Mouse (Mus musculus): ENCODE measurements around the gene Spp2. TPM values are rescaled to one million over a fixed set of nuclear protein-coding genes. Genes with fewer than 3 reads are reported as not detected.

The Spp2 gene
- polyA plus RNA-seq, 2 experiments = 1.6 TPM; not detected in 1

DNA sequence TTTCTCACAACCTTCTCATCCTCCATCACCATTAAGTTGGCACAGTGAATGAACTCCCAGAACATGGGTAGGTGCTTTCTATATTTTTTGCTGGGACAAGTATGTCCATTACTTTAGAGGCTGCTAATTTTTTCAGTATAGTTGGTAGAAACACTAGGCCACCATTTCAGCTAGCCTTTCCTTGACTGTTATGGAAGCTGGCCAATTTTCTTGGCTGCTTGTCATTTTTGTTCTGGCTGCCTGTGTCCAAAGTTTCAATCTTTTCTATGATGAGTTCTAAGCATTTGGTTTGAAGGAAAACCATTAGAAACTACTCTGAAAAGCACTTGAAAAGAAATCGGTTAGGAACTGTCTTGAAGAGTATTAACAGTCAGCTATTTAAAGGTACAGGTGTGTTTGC, 28.3 kb upstream of the Spp2 start:
- no peak for DNase-seq (ENCODE audit: low spot score)
- Histone ChIP-seq H3K9me3 (ENCODE audit: control insufficient read depth, low read length) (no peaks in the 10 kb centered on the region), H3K4me2 (replicated peaks; ENCODE audit: low read depth, low read length, severe bottlenecking) (no peak overlapping the region), H3K36me3 (ENCODE audit: control insufficient read depth, insufficient read depth, low read length) (no peaks in the 10 kb centered on the region), H3K27me3 (ENCODE audit: control insufficient read depth, insufficient read depth, low read length) (no peaks in the 10 kb centered on the region), H3K4me3 (replicated peaks; ENCODE audit: low read length) (no peak overlapping the region), H3K27ac (replicated peaks; ENCODE audit: low read depth, low read length) (no peak overlapping the region), H3K9ac (ENCODE audit: low read depth, low read length, severe bottlenecking) (no peak overlapping the region), H3K4me1 (ENCODE audit: control insufficient read depth, insufficient read depth, low read length) (no peaks in the 10 kb centered on the region)
- no peak for TF ChIP-seq POLR2A (IDR thresholded peaks at IDR 0.05; ENCODE audit: borderline replicate concordance, extremely low read depth, insufficient read depth, insufficient read length)
- ATAC-seq (ENCODE audit: low FRiP score, low read depth) = no peak
- WGBS = 81% methylated on average over 1 of the region's 1 CpGs

DNA sequence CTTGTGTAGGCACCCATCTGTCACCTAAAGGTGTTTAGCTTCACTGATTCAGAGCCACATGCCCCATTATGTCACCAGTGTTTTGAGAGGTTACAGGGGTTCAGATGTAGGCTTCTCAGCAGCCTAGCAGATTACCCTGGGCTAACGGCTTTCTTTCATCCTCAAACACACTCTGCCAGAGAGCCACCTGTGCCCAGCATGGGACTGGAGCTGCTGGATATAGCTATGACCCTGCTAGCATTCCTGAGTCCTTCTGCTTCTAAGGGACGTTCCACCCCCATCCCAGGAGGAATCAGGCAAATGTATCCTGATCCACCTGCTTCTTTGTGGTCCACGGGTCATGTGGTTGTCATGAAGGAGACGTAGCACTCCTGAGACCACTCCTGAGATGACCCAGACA, 15.1 kb upstream of the Spp2 start:
- no peak for TF ChIP-seq POLR2A (IDR thresholded peaks at IDR 0.05; ENCODE audit: borderline replicate concordance, extremely low read depth, insufficient read depth, insufficient read length)
- Histone ChIP-seq H3K4me2 (replicated peaks; ENCODE audit: low read depth, low read length, severe bottlenecking) (no peak overlapping the region), H3K4me3 (replicated peaks; ENCODE audit: low read length) (no peak overlapping the region), H3K27ac (replicated peaks; ENCODE audit: low read depth, low read length) (no peak overlapping the region), H3K27me3 (ENCODE audit: control insufficient read depth, insufficient read depth, low read length) (no peaks in the 10 kb centered on the region), H3K9me3 (ENCODE audit: control insufficient read depth, low read length) (no peaks in the 10 kb centered on the region), H3K36me3 (ENCODE audit: control insufficient read depth, insufficient read depth, low read length) (no peaks in the 10 kb centered on the region), H3K9ac (ENCODE audit: low read depth, low read length, severe bottlenecking) (no peak overlapping the region), H3K4me1 (ENCODE audit: control insufficient read depth, insufficient read depth, low read length) (no peaks in the 10 kb centered on the region)
- no peak for DNase-seq (ENCODE audit: low spot score)
- no peak for ATAC-seq (ENCODE audit: low FRiP score, low read depth)
- 52% methylated on average over 4 of the region's 4 CpGs for WGBS

DNA sequence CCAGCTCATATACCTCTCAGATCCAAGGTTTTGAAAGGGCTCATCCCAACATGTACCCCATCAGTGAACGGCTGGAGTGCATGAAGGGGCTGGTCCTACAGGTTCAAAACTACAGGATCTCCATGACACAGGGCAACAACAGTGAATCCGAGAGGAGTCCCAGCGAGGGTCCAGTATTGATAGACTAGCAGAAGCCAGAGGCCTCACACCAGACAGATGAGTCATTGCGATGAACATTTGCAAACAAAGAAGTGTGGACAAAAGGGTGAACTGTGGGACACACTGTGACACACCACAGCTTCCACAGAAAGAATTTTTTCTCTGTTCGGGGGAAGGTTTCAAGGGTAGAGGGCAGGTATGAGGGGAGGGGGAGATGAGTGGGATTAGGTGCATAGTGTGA, 13.4 kb upstream of the Spp2 start:
- no peak overlapping the region for H3K9ac ChIP-seq (ENCODE audit: low read depth, low read length, severe bottlenecking)
- no peak for TF ChIP-seq POLR2A (IDR thresholded peaks at IDR 0.05; ENCODE audit: borderline replicate concordance, extremely low read depth, insufficient read depth, insufficient read length)
- no peak overlapping the region for H3K4me3 ChIP-seq (replicated peaks; ENCODE audit: low read length)
- ATAC-seq (ENCODE audit: low FRiP score, low read depth) (no peak), DNase-seq (ENCODE audit: low spot score) (no peak)
- 84% methylated on average over 5 of the region's 5 CpGs for WGBS
- H3K4me1 ChIP-seq (ENCODE audit: control insufficient read depth, insufficient read depth, low read length) = no peaks in the 10 kb centered on the region
- H3K27me3 ChIP-seq (ENCODE audit: control insufficient read depth, insufficient read depth, low read length) = no peaks in the 10 kb centered on the region
- no peak overlapping the region for H3K27ac ChIP-seq (replicated peaks; ENCODE audit: low read depth, low read length)
- H3K36me3 ChIP-seq (ENCODE audit: control insufficient read depth, insufficient read depth, low read length) = no peaks in the 10 kb centered on the region
- H3K9me3 ChIP-seq (ENCODE audit: control insufficient read depth, low read length) = no peaks in the 10 kb centered on the region
- no peak overlapping the region for H3K4me2 ChIP-seq (replicated peaks; ENCODE audit: low read depth, low read length, severe bottlenecking)

DNA sequence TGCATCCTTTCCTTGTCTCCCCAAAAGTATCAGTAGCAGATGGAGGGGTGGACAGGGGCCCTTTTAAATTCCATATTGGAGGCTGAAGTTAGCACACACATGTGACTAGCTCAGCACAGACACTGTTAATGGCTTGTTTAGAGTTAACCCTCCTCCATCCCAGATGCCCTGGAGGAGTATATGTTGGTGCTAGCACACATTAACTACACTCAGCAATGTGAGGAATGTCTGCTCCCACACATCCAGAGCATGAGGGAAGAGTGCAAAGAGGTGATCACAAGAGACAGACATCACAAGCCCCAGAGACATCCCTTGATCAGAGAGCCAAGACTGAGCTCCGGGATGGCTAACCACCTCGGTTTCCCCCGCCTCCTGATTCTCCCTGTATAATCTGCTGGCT, 3.4 kb upstream of the Spp2 start:
- Histone ChIP-seq H3K36me3 (ENCODE audit: control insufficient read depth, insufficient read depth, low read length) (no peaks in the 10 kb centered on the region), H3K4me3 (replicated peaks; ENCODE audit: low read length) (no peak overlapping the region), H3K27ac (replicated peaks; ENCODE audit: low read depth, low read length) (no peak overlapping the region), H3K4me1 (ENCODE audit: control insufficient read depth, insufficient read depth, low read length) (peaks cover 8% of the 10 kb centered on the region; the same call in 1 of the 2 replicates), H3K4me2 (replicated peaks; ENCODE audit: low read depth, low read length, severe bottlenecking) (no peak overlapping the region), H3K27me3 (ENCODE audit: control insufficient read depth, insufficient read depth, low read length) (no peaks in the 10 kb centered on the region), H3K9me3 (ENCODE audit: control insufficient read depth, low read length) (no peaks in the 10 kb centered on the region), H3K9ac (ENCODE audit: low read depth, low read length, severe bottlenecking) (no peak overlapping the region)
- DNase-seq (ENCODE audit: low spot score) = no peak
- 64% methylated on average over 3 of the region's 3 CpGs for WGBS
- no peak for ATAC-seq (ENCODE audit: low FRiP score, low read depth)
- no peak for TF ChIP-seq POLR2A (IDR thresholded peaks at IDR 0.05; ENCODE audit: borderline replicate concordance, extremely low read depth, insufficient read depth, insufficient read length)

DNA sequence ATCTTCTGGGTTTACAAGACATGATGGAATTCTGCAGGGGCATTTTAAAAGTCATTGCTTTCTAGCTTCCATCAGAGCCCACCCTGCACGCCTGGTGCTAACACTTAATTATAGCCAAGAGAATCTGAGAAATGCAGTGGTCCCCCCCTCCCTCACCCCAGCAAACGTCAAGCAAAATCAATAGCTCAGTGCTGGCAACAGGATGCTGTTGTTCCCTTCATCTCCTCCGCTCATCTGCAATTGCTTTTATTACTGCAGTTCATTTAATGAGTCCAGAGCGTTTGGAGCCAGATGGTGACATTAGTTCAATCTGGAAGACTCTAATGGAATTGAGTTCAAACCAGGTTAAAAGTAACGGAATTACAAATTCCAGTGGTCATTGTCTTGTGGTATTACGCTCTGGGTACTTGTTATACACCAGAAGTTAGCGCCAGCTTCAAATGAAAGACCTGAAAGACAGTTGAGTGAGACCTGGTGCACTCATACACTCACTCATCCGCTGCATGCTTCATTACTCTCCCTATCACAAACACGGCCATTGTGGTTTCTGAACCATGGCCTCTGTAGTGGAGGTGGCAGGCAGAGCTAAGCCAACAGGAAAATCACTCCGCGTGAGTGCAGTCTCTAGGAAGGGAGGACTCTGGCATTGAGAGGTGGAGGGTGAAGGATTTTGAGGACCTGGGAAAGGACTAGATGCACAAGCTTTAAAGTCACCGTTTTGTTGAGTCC, 519 bp upstream of the Spp2 start:
- Histone ChIP-seq H3K27me3 (ENCODE audit: control insufficient read depth, insufficient read depth, low read length) (no peaks in the 10 kb centered on the region), H3K27ac (replicated peaks; ENCODE audit: low read depth, low read length) (no peak overlapping the region), H3K9me3 (ENCODE audit: control insufficient read depth, low read length) (no peaks in the 10 kb centered on the region), H3K4me3 (replicated peaks; ENCODE audit: low read length) (no peak overlapping the region), H3K4me1 (ENCODE audit: control insufficient read depth, insufficient read depth, low read length) (peaks cover 8% of the 10 kb centered on the region; the same call in 1 of the 2 replicates), H3K9ac (ENCODE audit: low read depth, low read length, severe bottlenecking) (no peak overlapping the region), H3K36me3 (ENCODE audit: control insufficient read depth, insufficient read depth, low read length) (no peaks in the 10 kb centered on the region), H3K4me2 (replicated peaks; ENCODE audit: low read depth, low read length, severe bottlenecking) (no peak overlapping the region)
- no peak for ATAC-seq (ENCODE audit: low FRiP score, low read depth)
- DNase-seq (ENCODE audit: low spot score) = no peak
- TF ChIP-seq POLR2A (IDR thresholded peaks at IDR 0.05; ENCODE audit: borderline replicate concordance, extremely low read depth, insufficient read depth, insufficient read length) = no peak
- WGBS = 46% methylated on average over 12 of the region's 12 CpGs

Data from limb, embryonic 14.5 days (tissue).